Comparison of ENCODE assay signal across 29 mouse cellular contexts in the genomic region with DNA sequence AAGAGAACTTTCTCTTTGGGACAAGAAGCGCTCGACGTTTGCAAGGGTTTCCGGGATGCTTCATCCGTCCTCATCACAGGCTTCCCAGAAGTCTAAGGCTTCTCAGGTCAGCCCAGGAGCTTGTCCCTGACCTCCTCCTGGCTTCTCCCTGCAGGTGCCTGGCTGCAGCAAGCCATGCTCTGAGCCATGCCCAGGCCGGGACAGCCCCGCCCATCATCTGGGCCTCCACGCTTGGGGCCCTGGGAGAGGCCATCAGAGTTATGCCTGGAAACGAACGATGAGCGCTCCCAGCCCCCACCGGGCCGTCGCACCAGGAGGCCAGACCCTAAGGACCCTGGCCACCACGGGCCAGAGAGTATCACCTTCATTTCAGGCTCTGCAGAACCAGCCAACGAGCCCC. TPM values are rescaled to one million over a fixed set of nuclear protein-coding genes. Genes with fewer than 3 reads are reported as not detected.
DNase-seq lines count a peak whose midpoint lies in the region; ATAC-seq and TF ChIP-seq lines count a peak whose summit lies in the region.
"Had no signal": no experiment of that assay in that cellular context is flagged by ENCODE, and none has a peak within 500 bp of the region (broad histone marks: within the 10 kb centered on the region; RNA-seq: fewer than 3 reads in every experiment).

No protein-coding gene starts in this region.

- no peak overlapping the region for H3K4me2 ChIP-seq in forebrain, postnatal 0 days (ENCODE audit: low read depth)
- no peak overlapping the region for H3K4me2 ChIP-seq in kidney, postnatal 0 days (ENCODE audit: low read length)
- H3K4me2 ChIP-seq in kidney, embryonic 16.5 days (replicated peaks; ENCODE audit: low read depth, low read length), result no peak overlapping the region
- peak overlapping the region; percentile 47 for H3K4me2 ChIP-seq in intestine, postnatal 0 days (replicated peaks; ENCODE audit: low read depth)
- H3K4me2 ChIP-seq: embryonic facial prominence, embryonic 12.5 days; embryonic facial prominence, embryonic 15.5 days; forebrain, embryonic 12.5 days; forebrain, embryonic 15.5 days; hindbrain, embryonic 14.5 days had no signal

- DNase-seq in forebrain, embryonic 10.5 days (ENCODE audit: extremely low spot score, low spot score), result no peak
- DNase-seq in forebrain, postnatal 0 days, result no peak
- no peak for DNase-seq in kidney, postnatal 0 days (ENCODE audit: low spot score)
- no peak for DNase-seq in layer of hippocampus, adult 9-10 months (ENCODE audit: low spot score)
- no peak for DNase-seq in MN1 (ENCODE audit: low spot score)
- DNase-seq: adrenal gland, adult 2 months; adrenal gland, postnatal 14 days; cerebellum, adult 11 months; cerebellum, adult 2 months; cerebellum, adult 9-11 months; cerebellum, postnatal 25 days; gastrocnemius, postnatal 10 days; gastrocnemius, postnatal 36 days; heart, adult 2 months had no signal

- no peaks in the 10 kb centered on the region for H3K9me3 ChIP-seq in forebrain, embryonic 10.5 days
- H3K9me3 ChIP-seq in forebrain, postnatal 0 days (ENCODE audit: low read length), result no peaks in the 10 kb centered on the region
- H3K9me3 ChIP-seq in kidney, postnatal 0 days (replicated peaks; ENCODE audit: low read length), result no peaks in the 10 kb centered on the region
- H3K9me3 ChIP-seq in kidney, embryonic 16.5 days (ENCODE audit: low read length), result no peaks in the 10 kb centered on the region
- H3K9me3 ChIP-seq in E14TG2a.4 (ENCODE audit: low read length), result no peaks in the 10 kb centered on the region
- no peaks in the 10 kb centered on the region for H3K9me3 ChIP-seq in intestine, postnatal 0 days (ENCODE audit: control insufficient read depth)
- H3K9me3 ChIP-seq: embryonic facial prominence, embryonic 12.5 days; embryonic facial prominence, embryonic 15.5 days; forebrain, embryonic 12.5 days; forebrain, embryonic 15.5 days; G1E; heart, embryonic 10.5 days had no signal

- 78% methylated on average over 16 of the region's 16 CpGs for WGBS in forebrain, embryonic 10.5 days
- 73% methylated on average over 16 of the region's 16 CpGs for WGBS in forebrain, postnatal 0 days
- 72% methylated on average over 16 of the region's 16 CpGs for WGBS in kidney, postnatal 0 days
- WGBS in kidney, embryonic 16.5 days, result 68% methylated on average over 16 of the region's 16 CpGs
- WGBS in intestine, postnatal 0 days, result 48% methylated on average over 16 of the region's 16 CpGs

- H3K4me3 ChIP-seq in forebrain, embryonic 10.5 days, result no peak overlapping the region
- no peak overlapping the region for H3K4me3 ChIP-seq in forebrain, postnatal 0 days (ENCODE audit: low read depth, low read length)
- no peak overlapping the region for H3K4me3 ChIP-seq in kidney, postnatal 0 days (replicated peaks; ENCODE audit: low read depth, low read length)
- H3K4me3 ChIP-seq in kidney, embryonic 16.5 days (ENCODE audit: low read length), result no peak overlapping the region
- H3K4me3 ChIP-seq in E14TG2a.4 (replicated peaks; ENCODE audit: low read length), result peak overlapping the region; percentile 66
- no peak overlapping the region for H3K4me3 ChIP-seq in intestine, postnatal 0 days (ENCODE audit: low read depth, low read length)
- H3K4me3 ChIP-seq: embryonic facial prominence, embryonic 12.5 days; embryonic facial prominence, embryonic 15.5 days; forebrain, embryonic 12.5 days; forebrain, embryonic 15.5 days; heart, adult 2 months; heart, embryonic 10.5 days had no signal

- no peak overlapping the region for H3K9ac ChIP-seq in forebrain, postnatal 0 days
- H3K9ac ChIP-seq in kidney, postnatal 0 days (ENCODE audit: low read depth, low read length), result no peak overlapping the region
- H3K9ac ChIP-seq in kidney, embryonic 16.5 days (replicated peaks; ENCODE audit: low read length), result no peak overlapping the region
- H3K9ac ChIP-seq in intestine, postnatal 0 days (ENCODE audit: low read depth, low read length), result no peak overlapping the region
- H3K9ac ChIP-seq: embryonic facial prominence, embryonic 12.5 days; embryonic facial prominence, embryonic 15.5 days; forebrain, embryonic 12.5 days; forebrain, embryonic 15.5 days; hindbrain, embryonic 14.5 days had no signal

- ATAC-seq in forebrain, postnatal 0 days, result no peak
- 0 out of 2 replicates have a peak, but pooled peaks have one; percentile 7 for ATAC-seq in kidney, postnatal 0 days (replicated peaks; ENCODE audit: low FRiP score, low read depth)
- ATAC-seq in kidney, embryonic 16.5 days (ENCODE audit: low FRiP score, low TSS enrichment), result no peak
- 0 out of 2 replicates have a peak, but pooled peaks have one; percentile 30 for ATAC-seq in intestine, postnatal 0 days
- ATAC-seq: forebrain, embryonic 15.5 days had no signal

- H3K27me3 ChIP-seq in forebrain, embryonic 10.5 days (ENCODE audit: poor library complexity, severe bottlenecking), result no peaks in the 10 kb centered on the region
- no peaks in the 10 kb centered on the region for H3K27me3 ChIP-seq in forebrain, postnatal 0 days (ENCODE audit: insufficient read depth, low read length)
- H3K27me3 ChIP-seq in kidney, postnatal 0 days (ENCODE audit: insufficient read depth, low read length), result no peaks in the 10 kb centered on the region
- no peaks in the 10 kb centered on the region for H3K27me3 ChIP-seq in kidney, embryonic 16.5 days (ENCODE audit: insufficient read depth, low read length)
- no peaks in the 10 kb centered on the region for H3K27me3 ChIP-seq in E14TG2a.4 (ENCODE audit: insufficient read depth, low read length)
- no peaks in the 10 kb centered on the region for H3K27me3 ChIP-seq in intestine, postnatal 0 days (replicated peaks; ENCODE audit: control insufficient read depth, insufficient read depth, low read length)
- H3K27me3 ChIP-seq: embryonic facial prominence, embryonic 12.5 days; embryonic facial prominence, embryonic 15.5 days; forebrain, embryonic 12.5 days; forebrain, embryonic 15.5 days had no signal

- TF ChIP-seq CTCF in forebrain, postnatal 0 days (IDR thresholded peaks at IDR 0.05; ENCODE audit: low read depth), result no peak
- no peak for TF ChIP-seq CTCF in kidney, postnatal 0 days (IDR thresholded peaks at IDR 0.05; ENCODE audit: low read depth)
- no peak for TF ChIP-seq CTCF in E14TG2a.4 (conservative IDR thresholded peaks at IDR 0.05; ENCODE audit: low read length)
- TF ChIP-seq CTCF in intestine, postnatal 0 days (IDR thresholded peaks at IDR 0.05; ENCODE audit: low read depth), result no peak

- 0 out of 2 replicates have a peak overlapping the region, but pooled peaks have one; percentile 11 for H3K27ac ChIP-seq in forebrain, embryonic 10.5 days
- no peak overlapping the region for H3K27ac ChIP-seq in forebrain, postnatal 0 days (ENCODE audit: low read depth, low read length)
- H3K27ac ChIP-seq in kidney, postnatal 0 days, result no peak overlapping the region
- H3K27ac ChIP-seq in kidney, embryonic 16.5 days (ENCODE audit: low read length), result no peak overlapping the region
- H3K27ac ChIP-seq in intestine, postnatal 0 days (ENCODE audit: low read depth, low read length), result no peak overlapping the region
- H3K27ac ChIP-seq: embryonic facial prominence, embryonic 12.5 days; embryonic facial prominence, embryonic 15.5 days; forebrain, embryonic 12.5 days; forebrain, embryonic 15.5 days; heart, adult 2 months; heart, embryonic 10.5 days; hindbrain, embryonic 14.5 days had no signal

- peaks cover 3% of the 10 kb centered on the region; the same call in 1 of the 2 replicates for H3K4me1 ChIP-seq in forebrain, embryonic 10.5 days
- no peaks in the 10 kb centered on the region for H3K4me1 ChIP-seq in forebrain, postnatal 0 days (ENCODE audit: insufficient read depth)
- no peaks in the 10 kb centered on the region for H3K4me1 ChIP-seq in kidney, postnatal 0 days (replicated peaks; ENCODE audit: insufficient read depth, low read length)
- no peaks in the 10 kb centered on the region for H3K4me1 ChIP-seq in kidney, embryonic 16.5 days (ENCODE audit: insufficient read depth, low read length)
- peaks cover 39% of the 10 kb centered on the region for H3K4me1 ChIP-seq in E14TG2a.4 (replicated peaks; ENCODE audit: low read depth, low read length)
- H3K4me1 ChIP-seq in intestine, postnatal 0 days (replicated peaks; ENCODE audit: control insufficient read depth, insufficient read depth, low read length), result no peaks in the 10 kb centered on the region
- H3K4me1 ChIP-seq: embryonic facial prominence, embryonic 12.5 days; embryonic facial prominence, embryonic 15.5 days; forebrain, embryonic 12.5 days; forebrain, embryonic 15.5 days had no signal

- H3K36me3 ChIP-seq in forebrain, embryonic 10.5 days (replicated peaks), result peaks cover 60% of the 10 kb centered on the region
- peaks cover 36% of the 10 kb centered on the region for H3K36me3 ChIP-seq in forebrain, postnatal 0 days (ENCODE audit: insufficient read depth)
- peaks cover 30% of the 10 kb centered on the region for H3K36me3 ChIP-seq in kidney, postnatal 0 days (ENCODE audit: insufficient read depth, low read length)
- peaks cover 48% of the 10 kb centered on the region for H3K36me3 ChIP-seq in kidney, embryonic 16.5 days (ENCODE audit: insufficient read depth, low read length)
- peaks cover 52% of the 10 kb centered on the region for H3K36me3 ChIP-seq in E14TG2a.4 (ENCODE audit: insufficient read depth, low read length)
- H3K36me3 ChIP-seq in intestine, postnatal 0 days (ENCODE audit: control insufficient read depth, insufficient read depth), result peaks cover 37% of the 10 kb centered on the region

RNA-seq across cellular contexts. Expression of a gene that starts 9.0 kb away (rescaled TPM):
- 4.1 and 4.8 TPM in 2 replicates for polyA plus RNA-seq in forebrain, embryonic 10.5 days (2016; fragmentation: Nextera tagmentation; extraction: Ambion mirVana)
- 0.23 TPM in 1 of 2 replicates, not detected in the other for total RNA-seq in forebrain, postnatal 0 days (2014; rRNA removed)
- polyA plus RNA-seq in forebrain, postnatal 0 days (2015; fragmentation: Nextera tagmentation; extraction: Ambion mirVana), result 0.40 and 0.92 TPM in 2 replicates
- 38.6 and 38.7 TPM in 2 replicates for polyA plus RNA-seq in kidney, postnatal 0 days (2015; fragmentation: Nextera tagmentation; extraction: Ambion mirVana)
- 26.9 and 29.6 TPM in 2 replicates for polyA plus RNA-seq in kidney, embryonic 16.5 days (2015; fragmentation: Nextera tagmentation; extraction: Ambion mirVana)
- polyA plus RNA-seq in intestine, postnatal 0 days (2015; fragmentation: Nextera tagmentation; extraction: Ambion mirVana), result 50.6 and 53.2 TPM in 2 replicates
- total RNA-seq: common myeloid progenitor, adult 5-6 weeks; G1E; gastrocnemius, adult 18-20 months; gastrocnemius, postnatal 10 days; gastrocnemius, postnatal 36 days; heart, adult 2 months; heart, postnatal 25 days had no signal
- polyA plus RNA-seq: cerebellum, adult 2 months; G1E; hindbrain, embryonic 14.5 days had no signal

RNA-seq across cellular contexts. Expression of a gene that starts 18.0 kb away (rescaled TPM):
- 475 and 509 TPM in 2 replicates for polyA plus RNA-seq in forebrain, embryonic 10.5 days (2016; fragmentation: Nextera tagmentation; extraction: Ambion mirVana)
- 115 and 119 TPM in 2 replicates for total RNA-seq in forebrain, postnatal 0 days (2014; rRNA removed)
- 217 and 262 TPM in 2 replicates for polyA plus RNA-seq in forebrain, postnatal 0 days (2015; fragmentation: Nextera tagmentation; extraction: Ambion mirVana)
- 200 and 219 TPM in 2 replicates for polyA plus RNA-seq in kidney, postnatal 0 days (2015; fragmentation: Nextera tagmentation; extraction: Ambion mirVana)
- 293 and 321 TPM in 2 replicates for polyA plus RNA-seq in kidney, embryonic 16.5 days (2015; fragmentation: Nextera tagmentation; extraction: Ambion mirVana)
- 125 and 138 TPM in 2 replicates for polyA plus RNA-seq in intestine, postnatal 0 days (2015; fragmentation: Nextera tagmentation; extraction: Ambion mirVana)

RNA-seq across cellular contexts. Expression of a gene that starts 25.4 kb away (rescaled TPM):
- not detected in 2 replicates for polyA plus RNA-seq in forebrain, embryonic 10.5 days (2016; fragmentation: Nextera tagmentation; extraction: Ambion mirVana)
- total RNA-seq in forebrain, postnatal 0 days (2014; rRNA removed), result not detected in 2 replicates
- not detected in 2 replicates for polyA plus RNA-seq in forebrain, postnatal 0 days (2015; fragmentation: Nextera tagmentation; extraction: Ambion mirVana)
- 0.75 and 0.83 TPM in 2 replicates for polyA plus RNA-seq in kidney, postnatal 0 days (2015; fragmentation: Nextera tagmentation; extraction: Ambion mirVana)
- polyA plus RNA-seq in kidney, embryonic 16.5 days (2015; fragmentation: Nextera tagmentation; extraction: Ambion mirVana), result 0.57 and 0.97 TPM in 2 replicates
- 25.6 and 34.8 TPM in 2 replicates for polyA plus RNA-seq in intestine, postnatal 0 days (2015; fragmentation: Nextera tagmentation; extraction: Ambion mirVana)
- total RNA-seq: common myeloid progenitor, adult 5-6 weeks; G1E; gastrocnemius, adult 18-20 months; gastrocnemius, postnatal 36 days had no signal
- polyA plus RNA-seq: embryonic facial prominence, embryonic 12.5 days; forebrain, embryonic 12.5 days; forebrain, embryonic 15.5 days; hindbrain, embryonic 11.5 days; hindbrain, embryonic 14.5 days had no signal

RNA-seq across cellular contexts. Expression of a gene that starts 29.4 kb away (rescaled TPM):
- polyA plus RNA-seq in forebrain, embryonic 10.5 days (2016; fragmentation: Nextera tagmentation; extraction: Ambion mirVana), result 0.36 and 0.48 TPM in 2 replicates
- total RNA-seq in forebrain, postnatal 0 days (2014; rRNA removed), result 25.7 and 32.1 TPM in 2 replicates
- polyA plus RNA-seq in forebrain, postnatal 0 days (2015; fragmentation: Nextera tagmentation; extraction: Ambion mirVana), result 14.3 and 17.7 TPM in 2 replicates
- polyA plus RNA-seq in kidney, postnatal 0 days (2015; fragmentation: Nextera tagmentation; extraction: Ambion mirVana), result 1.4 and 1.5 TPM in 2 replicates
- 0.41 and 0.75 TPM in 2 replicates for polyA plus RNA-seq in kidney, embryonic 16.5 days (2015; fragmentation: Nextera tagmentation; extraction: Ambion mirVana)
- 2.5 and 2.9 TPM in 2 replicates for polyA plus RNA-seq in intestine, postnatal 0 days (2015; fragmentation: Nextera tagmentation; extraction: Ambion mirVana)
- total RNA-seq: common myeloid progenitor, adult 5-6 weeks; granulocyte monocyte progenitor cell, adult 5-6 weeks had no signal
- polyA plus RNA-seq: G1E had no signal

RNA-seq across cellular contexts. Expression of a gene that starts 46.8 kb away (rescaled TPM):
- 10.0 and 10.4 TPM in 2 replicates for polyA plus RNA-seq in forebrain, embryonic 10.5 days (2016; fragmentation: Nextera tagmentation; extraction: Ambion mirVana)
- total RNA-seq in forebrain, postnatal 0 days (2014; rRNA removed), result 8.4 and 11.8 TPM in 2 replicates
- polyA plus RNA-seq in forebrain, postnatal 0 days (2015; fragmentation: Nextera tagmentation; extraction: Ambion mirVana), result 4.2 and 5.4 TPM in 2 replicates
- 7.4 and 8.2 TPM in 2 replicates for polyA plus RNA-seq in kidney, postnatal 0 days (2015; fragmentation: Nextera tagmentation; extraction: Ambion mirVana)
- 7.5 and 8.3 TPM in 2 replicates for polyA plus RNA-seq in kidney, embryonic 16.5 days (2015; fragmentation: Nextera tagmentation; extraction: Ambion mirVana)
- polyA plus RNA-seq in intestine, postnatal 0 days (2015; fragmentation: Nextera tagmentation; extraction: Ambion mirVana), result 7.1 and 7.2 TPM in 2 replicates

Comparison
In these comparisons a context has a peak if more than half of its experiments do, and no peak if none do; other contexts are left out.
1. ATAC-seq: peak in kidney, postnatal 0 days (single experiment) and intestine, postnatal 0 days (single experiment); none in forebrain, postnatal 0 days (single experiment) and kidney, embryonic 16.5 days (single experiment).
2. RNA of a gene that starts 25.4 kb away (polyA plus RNA-seq): 25.6 to 34.8 TPM in intestine, postnatal 0 days; 0.57 to 0.97 TPM in kidney, embryonic 16.5 days, 0.75 to 0.83 TPM in kidney, postnatal 0 days, not detected in forebrain, postnatal 0 days and not detected in forebrain, embryonic 10.5 days; every median in the first group is over 10 times any median in the second.